Mouse (Mus musculus) intestine, postnatal 0 days (tissue): Measurements from ENCODE around the gene Gpr173. TPM values are rescaled to one million over a fixed set of nuclear protein-coding genes. Genes with fewer than 3 reads are reported as not detected.
A peak's percentile ranks its signal among the peaks of the same experiment; 100 is the strongest.
"Not testable (repeated sequence)": the region's sequence is repeated elsewhere in the genome, so short reads cannot be mapped to it uniquely, and the experiment has no call there.

Experiments used
- ATAC-seq: fragments of 200-750 bp; cut with Nextera tagmentation; 2 replicates; pipeline ENCODE4 v1.8.0; 2017; ENCODE audit warnings: mild to moderate bottlenecking, moderate TSS enrichment, moderate library complexity
- H3K27ac ChIP-seq: fragments of 300-500 bp; sonication (generic); 2 replicates; pipeline ENCODE4 v1.5.1; 2014; ENCODE audit warnings: mild to moderate bottlenecking, low read depth, low read length, moderate library complexity
- H3K27me3 ChIP-seq: fragments of 300-500 bp; sonication (generic); replicated peaks from 2 replicates; pipeline ENCODE4 v1.6.1; 2014; ENCODE audit warnings: low read length, mixed read lengths; ENCODE audit not compliant: control insufficient read depth, insufficient read depth
- H3K36me3 ChIP-seq: fragments of 300-500 bp; sonication (generic); 2 replicates; pipeline ENCODE4 v1.6.1; 2014; ENCODE audit warnings: mild to moderate bottlenecking, moderate library complexity; ENCODE audit not compliant: control insufficient read depth, insufficient read depth
- H3K4me1 ChIP-seq: fragments of 300-500 bp; sonication (generic); replicated peaks from 2 replicates; pipeline ENCODE4 v1.6.1; 2014; ENCODE audit warnings: antibody characterized with exemption, low read length, mixed read lengths; ENCODE audit not compliant: control insufficient read depth, insufficient read depth
- H3K4me2 ChIP-seq: fragments of 300-500 bp; sonication (generic); replicated peaks from 2 replicates; pipeline ENCODE4 v1.6.1; 2014; ENCODE audit warnings: low read depth, mild to moderate bottlenecking, moderate library complexity
- H3K4me3 ChIP-seq: fragments of 300-500 bp; sonication (generic); 2 replicates; pipeline ENCODE4 v1.5.1; 2014; ENCODE audit warnings: low read depth, low read length
- H3K9ac ChIP-seq: fragments of 300-500 bp; sonication (generic); 2 replicates; pipeline ENCODE4 v1.6.1; 2014; ENCODE audit warnings: mild to moderate bottlenecking, low read depth, low read length
- H3K9me3 ChIP-seq: fragments of 300-500 bp; sonication (generic); 2 replicates; pipeline ENCODE4 v1.6.1; 2016; ENCODE audit warnings: mixed run types; ENCODE audit not compliant: control insufficient read depth
- CTCF ChIP-seq: sonication (generic); IDR thresholded peaks from 2 replicates; pipeline ENCODE4 v1.5.1; 2016; ENCODE audit warnings: low read depth, mild to moderate bottlenecking, control low read depth, antibody characterized with exemption, moderate library complexity
- WGBS: fragments of 180-500 bp; shearing (Covaris S2); extraction: QIAGEN DNeasy Blood & Tissue Kit; methylation state at CpG from one replicate; pipeline ENCODE4 v1.1.7; 2014; 5-methylcytosine and 5-hydroxymethylcytosine counted together
- polyA plus RNA-seq: library from polyadenylated mRNA; unstranded; fragments of >200 nt; fragmentation: Nextera tagmentation; extraction: Ambion mirVana; gene quantifications from 2 replicates; pipeline ENCODE4 v1.2.1, GENCODE M21; 2015

The Gpr173 gene
- polyA plus RNA-seq, 1 experiment from 2014 or later: 0.68 TPM

DNA sequence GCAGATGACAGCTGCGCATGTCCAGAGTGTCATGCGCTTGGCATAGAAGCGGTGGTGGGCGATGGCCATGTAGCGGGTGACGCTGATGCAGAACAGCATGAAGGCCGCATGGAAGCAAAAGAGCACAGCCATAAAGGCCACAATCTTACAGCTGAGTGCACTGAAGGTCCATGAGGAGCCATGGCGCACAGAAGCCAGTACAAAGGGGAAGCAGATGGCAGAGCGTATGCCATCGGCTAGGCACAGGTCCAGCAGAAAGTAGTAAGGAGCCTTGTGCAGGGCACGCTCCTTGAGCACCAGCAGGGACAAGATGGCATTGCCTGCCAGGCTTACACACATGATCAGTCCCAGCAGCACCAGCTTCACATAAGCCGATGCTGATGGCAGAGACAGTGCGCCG is 21.5 kb downstream of the Gpr173 start:
- no peak for TF ChIP-seq CTCF
- no peaks in the 10 kb centered on the region for H3K36me3 ChIP-seq
- no peaks in the 10 kb centered on the region; the same call in 1 of the 2 replicates for H3K27me3 ChIP-seq
- no peaks in the 10 kb centered on the region for H3K4me1 ChIP-seq
- no peaks in the 10 kb centered on the region for H3K9me3 ChIP-seq
- 96% methylated on average over 14 of the region's 14 CpGs for WGBS
- no peak overlapping the region for H3K9ac ChIP-seq
- H3K27ac ChIP-seq: no peak overlapping the region
- no peak overlapping the region for H3K4me2 ChIP-seq
- no peak for ATAC-seq
- no peak overlapping the region for H3K4me3 ChIP-seq

DNA sequence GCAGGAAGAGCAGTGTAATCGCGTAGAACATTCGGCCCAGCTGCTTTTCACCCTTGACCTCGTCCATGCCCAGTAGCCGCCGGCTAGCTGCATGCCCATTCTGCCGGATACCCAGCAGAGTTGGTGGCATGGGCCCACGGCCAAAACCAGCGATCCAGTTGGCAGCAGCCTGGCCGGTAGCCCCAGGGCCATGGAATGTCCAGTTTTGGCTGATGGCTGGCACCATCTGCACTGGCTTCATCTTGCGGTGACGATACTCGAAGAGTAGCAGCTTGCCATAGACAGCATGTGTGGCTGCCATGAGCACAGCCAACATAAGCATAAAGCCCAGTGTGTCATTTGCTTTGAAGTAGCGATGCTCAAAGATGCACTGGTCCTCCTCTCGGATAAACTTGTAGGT is 21.9 kb downstream of the Gpr173 start:
- no peaks in the 10 kb centered on the region; the same call in 1 of the 2 replicates for H3K27me3 ChIP-seq
- TF ChIP-seq CTCF: no peak
- ATAC-seq: no peak
- no peak overlapping the region for H3K27ac ChIP-seq
- H3K4me2 ChIP-seq: no peak overlapping the region
- H3K9ac ChIP-seq: no peak overlapping the region
- no peaks in the 10 kb centered on the region for H3K4me1 ChIP-seq
- no peak overlapping the region for H3K4me3 ChIP-seq
- no peaks in the 10 kb centered on the region for H3K9me3 ChIP-seq
- 91% methylated on average over 15 of the region's 15 CpGs for WGBS
- no peaks in the 10 kb centered on the region for H3K36me3 ChIP-seq

DNA sequence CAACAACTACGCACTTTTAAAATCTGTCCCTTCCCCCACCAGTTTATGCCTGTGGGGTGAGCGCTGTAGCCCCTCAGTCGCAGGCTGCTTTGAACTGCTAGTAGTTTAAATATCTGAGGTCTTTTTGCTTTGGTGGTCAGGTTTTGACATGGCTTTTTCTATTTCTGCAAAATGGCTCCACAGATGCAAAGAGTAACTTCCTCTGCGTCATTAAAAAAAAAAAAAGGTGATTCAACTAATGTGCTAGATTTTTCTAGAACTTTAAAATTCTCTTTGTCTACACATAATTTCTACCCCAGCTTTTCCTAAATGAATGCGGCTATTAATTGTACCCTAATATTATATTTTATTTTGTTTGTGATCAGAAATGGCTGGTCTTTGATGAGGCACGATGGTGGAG is 25.6 kb downstream of the Gpr173 start:
- ATAC-seq: no peak
- H3K36me3 ChIP-seq: 0 out of 2 replicates have a peak, but pooled peaks cover 4% of the 10 kb centered on the region
- 33% methylated on average over 6 of the region's 6 CpGs for WGBS
- H3K4me2 ChIP-seq: peak overlapping the region; percentile 77
- 0 out of 2 replicates have a peak overlapping the region, but pooled peaks have one; percentile 66 for H3K27ac ChIP-seq
- no peaks in the 10 kb centered on the region for H3K4me1 ChIP-seq
- peak overlapping the region; percentile 57 for H3K4me3 ChIP-seq
- no peaks in the 10 kb centered on the region for H3K9me3 ChIP-seq
- H3K9ac ChIP-seq: no peak overlapping the region
- no peaks in the 10 kb centered on the region; the same call in 1 of the 2 replicates for H3K27me3 ChIP-seq
- no peak for TF ChIP-seq CTCF

DNA sequence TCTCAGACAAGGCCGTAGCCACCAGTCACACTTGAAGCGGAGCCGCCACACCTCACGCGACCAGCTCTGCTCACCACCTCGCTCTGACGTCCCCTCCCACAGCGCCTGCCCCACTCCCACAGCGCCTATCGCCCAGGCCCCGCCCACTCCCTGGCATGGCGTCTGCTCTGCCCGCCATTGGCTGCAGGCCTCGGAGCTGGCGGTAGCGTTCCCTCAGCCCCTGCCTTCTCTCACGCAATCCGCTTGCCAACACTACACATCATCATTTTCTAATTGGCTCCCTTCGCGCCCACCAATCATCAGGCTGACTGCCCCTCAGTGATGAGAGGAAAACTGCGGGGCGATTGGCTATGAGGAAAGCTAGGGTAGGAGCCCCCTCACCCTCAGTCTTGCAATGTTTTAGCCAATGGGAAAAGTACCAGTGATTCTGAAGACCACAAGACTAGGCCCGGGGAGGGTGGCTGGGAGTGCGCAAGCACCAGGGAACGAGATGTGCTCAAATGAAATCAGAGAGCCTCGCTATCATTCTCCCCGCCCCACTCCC is 26.1 kb downstream of the Gpr173 start, which contains the start of gene Tspyl2:
Gene Tspyl2, minus strand, starts transcription at position 68 of the 544 bp plus-strand sequence.
- Histone ChIP-seq H3K27me3 (no peaks in the 10 kb centered on the region; the same call in 1 of the 2 replicates), H3K9ac (peak within 1 kb of the TSS; percentile 50), H3K4me1 (no peaks in the 10 kb centered on the region), H3K36me3 (0 out of 2 replicates have a peak, but pooled peaks cover 4% of the 10 kb centered on the region), H3K4me2 (peak within 1 kb of the TSS; percentile 77), H3K27ac (peak within 1 kb of the TSS; percentile 66), H3K9me3 (no peaks in the 10 kb centered on the region), H3K4me3 (peak within 1 kb of the TSS; percentile 57)
- WGBS: 17% methylated on average over 23 of the region's 27 CpGs
- ATAC-seq: peak; percentile 98
- no peak for TF ChIP-seq CTCF

DNA sequence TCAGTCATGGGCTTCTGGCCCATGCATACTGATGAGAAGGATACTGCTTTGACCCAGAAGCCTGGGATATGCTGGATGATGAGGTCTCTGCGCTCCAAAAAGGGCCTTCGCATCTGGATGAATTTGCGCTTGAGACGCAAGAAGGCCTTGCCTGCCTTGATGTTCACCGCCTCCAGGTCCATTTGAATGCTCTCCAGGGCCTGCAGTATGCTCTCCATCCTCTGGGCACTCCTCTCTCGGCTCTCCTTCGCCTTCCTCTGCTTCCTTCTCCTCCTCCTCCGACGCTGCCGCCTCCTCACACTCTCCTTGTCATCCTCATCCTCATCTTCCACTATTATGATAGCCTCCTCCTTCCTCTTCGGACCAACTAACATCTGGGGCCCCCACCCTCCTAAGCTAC is 27.0 kb downstream of the Gpr173 start:
- WGBS: 41% methylated on average over 11 of the region's 11 CpGs
- H3K4me1 ChIP-seq: no peaks in the 10 kb centered on the region
- no peaks in the 10 kb centered on the region; the same call in 1 of the 2 replicates for H3K27me3 ChIP-seq
- H3K4me2 ChIP-seq: peak overlapping the region; percentile 77
- no peak for ATAC-seq
- no peak overlapping the region for H3K9ac ChIP-seq
- H3K4me3 ChIP-seq: peak overlapping the region; percentile 57
- no peak for TF ChIP-seq CTCF
- H3K27ac ChIP-seq: no peak overlapping the region
- 0 out of 2 replicates have a peak, but pooled peaks cover 4% of the 10 kb centered on the region for H3K36me3 ChIP-seq
- H3K9me3 ChIP-seq: no peaks in the 10 kb centered on the region

DNA sequence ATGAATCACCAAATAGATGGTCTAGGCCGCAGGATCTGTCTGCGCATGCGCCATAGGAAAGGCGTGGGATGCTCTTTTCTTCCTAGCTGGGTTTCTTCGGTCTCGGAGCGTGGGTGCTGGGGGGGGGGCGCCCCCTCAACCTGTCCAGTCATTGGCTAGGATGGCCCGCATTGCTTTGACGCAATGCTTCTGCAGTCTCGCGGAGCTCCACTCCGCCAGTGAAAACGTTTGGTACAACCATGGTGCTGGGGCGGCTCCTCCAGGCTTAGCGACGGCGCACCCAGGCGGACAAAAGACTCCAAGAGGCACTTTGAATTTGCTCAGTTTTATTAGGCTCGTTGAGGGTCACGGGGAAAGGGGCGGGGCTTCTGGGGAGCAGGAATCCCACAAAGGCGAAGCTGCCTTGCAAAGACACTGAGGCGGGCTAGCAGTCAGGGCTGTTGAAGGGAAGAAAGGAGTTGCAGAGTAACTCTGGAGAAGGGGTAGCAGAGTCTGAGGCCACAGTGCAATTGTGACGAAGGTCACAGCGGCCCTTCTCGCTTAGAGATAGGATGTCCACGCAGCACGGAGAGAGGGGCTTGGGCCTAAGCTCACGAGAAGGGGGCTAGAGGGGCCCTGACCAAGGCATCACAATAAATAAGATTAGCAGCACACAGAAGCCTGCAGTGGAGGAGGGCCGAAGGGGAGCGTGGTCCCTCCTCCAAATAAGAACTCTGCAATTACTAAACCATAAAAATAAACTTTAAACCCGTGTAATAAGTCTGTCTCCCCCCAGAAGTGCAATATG is 31.8 kb downstream of the Gpr173 start:
- Histone ChIP-seq H3K4me2 (peak overlapping the region; percentile 51), H3K27me3 (no peaks in the 10 kb centered on the region), H3K4me3 (peak overlapping the region; percentile 26), H3K4me1 (no peaks in the 10 kb centered on the region), H3K9me3 (no peaks in the 10 kb centered on the region), H3K9ac (0 out of 2 replicates have a peak overlapping the region, but pooled peaks have one; percentile 26), H3K36me3 (0 out of 2 replicates have a peak, but pooled peaks cover 4% of the 10 kb centered on the region), H3K27ac (peak overlapping the region; percentile 66)
- WGBS: 17% methylated on average over 33 of the region's 33 CpGs
- TF ChIP-seq CTCF: peak; percentile 34
- ATAC-seq: peak; percentile 98

DNA sequence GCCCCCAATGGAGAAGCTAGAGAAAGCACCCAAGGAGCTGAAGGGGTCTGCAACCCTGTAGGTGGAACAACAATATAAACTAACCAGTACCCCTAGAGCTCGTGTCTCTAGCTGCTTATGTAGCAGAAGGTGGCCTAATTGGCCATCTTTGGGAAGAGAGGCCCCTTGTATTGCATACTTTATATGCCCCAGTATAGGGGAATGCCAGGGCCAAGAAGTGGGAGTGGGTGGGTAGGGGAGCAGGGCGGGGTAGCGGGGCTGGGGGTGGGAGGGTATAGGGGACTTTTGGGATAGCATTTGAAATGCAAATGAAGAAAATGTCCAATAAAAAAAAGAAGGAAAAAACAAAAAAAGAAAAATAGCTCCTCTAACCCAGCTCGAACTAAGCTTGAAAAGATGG is 32.4 kb downstream of the Gpr173 start:
- not testable (repeated sequence) for H3K27ac ChIP-seq, H3K36me3 ChIP-seq, H3K9me3 ChIP-seq, H3K4me1 ChIP-seq, H3K9ac ChIP-seq, H3K27me3 ChIP-seq
- Histone ChIP-seq H3K4me3 (peak overlapping the region; percentile 26; the same call in 1 of the 2 replicates), H3K4me2 (peak overlapping the region; percentile 51)
- 44% methylated on average over 4 of the region's 4 CpGs for WGBS
- ATAC-seq: 0 out of 2 replicates have a peak, but pooled peaks have one; percentile 5

DNA sequence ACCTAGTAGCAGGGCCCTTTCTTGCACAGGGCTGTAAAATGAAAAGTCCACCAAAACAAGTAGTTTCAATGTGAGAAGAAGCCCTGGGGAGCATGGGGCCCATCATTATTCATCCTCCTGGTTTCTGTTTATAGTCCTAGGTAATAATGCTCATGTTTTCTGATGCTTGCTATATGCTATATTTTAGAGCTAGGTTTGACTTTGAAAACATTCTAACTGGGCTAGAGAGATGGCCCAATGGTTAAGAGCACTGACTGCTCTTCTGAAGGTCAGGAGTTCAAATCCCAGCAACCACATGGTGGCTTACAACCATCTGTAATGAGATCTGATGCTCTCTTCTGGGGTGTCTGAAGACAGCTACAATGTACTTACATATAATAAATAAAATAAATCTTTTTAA is 39.1 kb downstream of the Gpr173 start:
- not testable (repeated sequence) for H3K4me2 ChIP-seq, H3K27me3 ChIP-seq, ATAC-seq, H3K4me3 ChIP-seq, H3K9ac ChIP-seq, H3K27ac ChIP-seq, H3K4me1 ChIP-seq, H3K36me3 ChIP-seq, H3K9me3 ChIP-seq
